Mouse (Mus musculus) liver, embryonic 16.5 days (tissue): ENCODE measurements around the gene Nup210. TPM values are rescaled to one million over a fixed set of nuclear protein-coding genes. Genes with fewer than 3 reads are reported as not detected.
"Not testable (repeated sequence)": the region's sequence is repeated elsewhere in the genome, so short reads cannot be mapped to it uniquely, and the experiment has no call there.

Experiments used
- ATAC-seq: fragments of 200-750 bp; cut with Nextera tagmentation; 2 replicates; pipeline ENCODE4 v1.8.0; 2017; ENCODE audit warnings: low read depth, mild to moderate bottlenecking, moderate number of reproducible peaks, moderate library complexity
- H3K27ac ChIP-seq: fragments of 300-500 bp; sonication (generic); 2 replicates; pipeline ENCODE4 v1.5.1; 2014; ENCODE audit warnings: mild to moderate bottlenecking, low read length
- H3K27me3 ChIP-seq: fragments of 300-500 bp; sonication (generic); 2 replicates; pipeline ENCODE4 v1.6.1; 2014; ENCODE audit warnings: low read depth, low read length, mixed read lengths; ENCODE audit not compliant: control insufficient read depth, insufficient read depth
- H3K36me3 ChIP-seq: fragments of 300-500 bp; sonication (generic); 2 replicates; pipeline ENCODE4 v1.6.1; 2014; ENCODE audit warnings: mild to moderate bottlenecking; ENCODE audit not compliant: control insufficient read depth, insufficient read depth
- H3K4me1 ChIP-seq: fragments of 300-500 bp; sonication (generic); 2 replicates; pipeline ENCODE4 v1.6.1; 2014; ENCODE audit warnings: low read depth, low read length, mixed read lengths; ENCODE audit not compliant: control insufficient read depth
- H3K4me2 ChIP-seq: fragments of 300-500 bp; sonication (generic); 2 replicates; pipeline ENCODE4 v1.6.1; 2014; ENCODE audit warnings: low read depth, low read length, mixed read lengths
- H3K4me3 ChIP-seq: fragments of 300-500 bp; sonication (generic); 2 replicates; pipeline ENCODE4 v1.5.1; 2014; ENCODE audit warnings: low read depth, mild to moderate bottlenecking, low read length
- H3K9ac ChIP-seq: fragments of 300-500 bp; sonication (generic); 2 replicates; pipeline ENCODE4 v1.6.1; 2014; ENCODE audit warnings: low read depth, low read length
- H3K9me3 ChIP-seq: fragments of 300-500 bp; sonication (generic); replicated peaks from 2 replicates; pipeline ENCODE4 v1.6.1; 2016; ENCODE audit warnings: low read length; ENCODE audit not compliant: control insufficient read depth
- WGBS: fragments of 180-500 bp; shearing (Covaris S2); extraction: QIAGEN DNeasy Blood & Tissue Kit; methylation state at CpG from one replicate; pipeline ENCODE4 v1.1.7; 2014; ENCODE audit not compliant: insufficient replicate concordance; 5-methylcytosine and 5-hydroxymethylcytosine counted together
- polyA plus RNA-seq: library from polyadenylated mRNA; unstranded; fragments of >200 nt; fragmentation: Nextera tagmentation; extraction: Ambion mirVana; gene quantifications from 2 replicates; pipeline ENCODE4 v1.2.1, GENCODE M21; 2015

Gene Nup210
- polyA plus RNA-seq, 1 experiment from 2014 or later: 33.2 TPM

- no peaks in the 10 kb centered on the region for H3K9me3 ChIP-seq
- peak overlapping the region; percentile 53 for H3K27ac ChIP-seq
- WGBS: 57% methylated on average over 3 of the region's 3 CpGs
- no peak overlapping the region; the same call in 1 of the 2 replicates for H3K4me2 ChIP-seq
- 0 out of 2 replicates have a peak, but pooled peaks cover 3% of the 10 kb centered on the region for H3K36me3 ChIP-seq
- H3K27me3 ChIP-seq: no peaks in the 10 kb centered on the region
- peak; percentile 41; the same call in 1 of the 2 replicates for ATAC-seq
- H3K4me1 ChIP-seq: peaks cover 44% of the 10 kb centered on the region
- H3K4me3 ChIP-seq: no peak overlapping the region
- H3K9ac ChIP-seq: peak overlapping the region; percentile 13; the same call in 1 of the 2 replicates
Observed at GRCm38 (mm10) chr6:91104765-91105399, 11.7 kb downstream of the Nup210 start.

- Histone ChIP-seq H3K36me3 (peaks cover 13% of the 10 kb centered on the region), H3K4me1 (peaks cover 38% of the 10 kb centered on the region)
- not testable (repeated sequence) for H3K9ac ChIP-seq, H3K9me3 ChIP-seq, H3K27ac ChIP-seq, H3K27me3 ChIP-seq, H3K4me3 ChIP-seq, H3K4me2 ChIP-seq, ATAC-seq
- 79% methylated on average over 1 of the region's 1 CpGs for WGBS
Observed at GRCm38 (mm10) chr6:91103421-91103820, 13.2 kb downstream of the Nup210 start.

GRCm38 (mm10) chr6:91100621-91101020 is 16.0 kb downstream of the Nup210 start:
- no peak overlapping the region for H3K27ac ChIP-seq
- no peaks in the 10 kb centered on the region for H3K9me3 ChIP-seq
- no peak overlapping the region for H3K4me3 ChIP-seq
- peaks cover 32% of the 10 kb centered on the region for H3K36me3 ChIP-seq
- no peak overlapping the region for H3K4me2 ChIP-seq
- peak; percentile 20; the same call in 1 of the 2 replicates for ATAC-seq
- peaks cover 26% of the 10 kb centered on the region for H3K4me1 ChIP-seq
- 72% methylated on average over 5 of the region's 5 CpGs for WGBS
- H3K9ac ChIP-seq: no peak overlapping the region
- no peaks in the 10 kb centered on the region for H3K27me3 ChIP-seq

GRCm38 (mm10) chr6:91097879-91098278 is 18.8 kb downstream of the Nup210 start:
- Histone ChIP-seq H3K9me3 (no peaks in the 10 kb centered on the region), H3K9ac (no peak overlapping the region), H3K36me3 (peaks cover 51% of the 10 kb centered on the region), H3K4me2 (no peak overlapping the region), H3K4me1 (peaks cover 5% of the 10 kb centered on the region), H3K4me3 (no peak overlapping the region), H3K27ac (no peak overlapping the region), H3K27me3 (no peaks in the 10 kb centered on the region)
- 79% methylated on average over 3 of the region's 3 CpGs for WGBS
- ATAC-seq: no peak

GRCm38 (mm10) chr6:91095072-91095601 is 21.5 kb downstream of the Nup210 start:
- Histone ChIP-seq H3K27ac (no peak overlapping the region), H3K27me3 (no peaks in the 10 kb centered on the region), H3K9ac (no peak overlapping the region), H3K4me3 (no peak overlapping the region), H3K36me3 (peaks cover 65% of the 10 kb centered on the region), H3K4me1 (no peaks in the 10 kb centered on the region), H3K9me3 (no peaks in the 10 kb centered on the region), H3K4me2 (no peak overlapping the region)
- ATAC-seq: no peak
- WGBS: 82% methylated on average over 2 of the region's 2 CpGs

GRCm38 (mm10) chr6:91092216-91092899 is 24.3 kb downstream of the Nup210 start:
- Histone ChIP-seq H3K27me3 (no peaks in the 10 kb centered on the region), H3K9me3 (no peaks in the 10 kb centered on the region), H3K27ac (no peak overlapping the region), H3K4me3 (no peak overlapping the region), H3K4me1 (no peaks in the 10 kb centered on the region), H3K9ac (no peak overlapping the region), H3K36me3 (peaks cover 70% of the 10 kb centered on the region), H3K4me2 (no peak overlapping the region)
- no peak for ATAC-seq
- WGBS: 79% methylated on average over 10 of the region's 10 CpGs

- Histone ChIP-seq H3K36me3 (peaks cover 49% of the 10 kb centered on the region), H3K4me3 (no peak overlapping the region), H3K27ac (no peak overlapping the region), H3K9me3 (no peaks in the 10 kb centered on the region), H3K27me3 (no peaks in the 10 kb centered on the region), H3K9ac (no peak overlapping the region), H3K4me1 (no peaks in the 10 kb centered on the region), H3K4me2 (no peak overlapping the region)
- WGBS: 59% methylated on average over 5 of the region's 5 CpGs
- peak; percentile 68 for ATAC-seq
Observed at GRCm38 (mm10) chr6:91085114-91085892, 31.3 kb downstream of the Nup210 start.

GRCm38 (mm10) chr6:91080033-91080432 is 36.6 kb downstream of the Nup210 start:
- Histone ChIP-seq H3K4me3 (no peak overlapping the region), H3K4me2 (no peak overlapping the region), H3K9me3 (no peaks in the 10 kb centered on the region), H3K4me1 (no peaks in the 10 kb centered on the region), H3K36me3 (peaks cover 39% of the 10 kb centered on the region), H3K27me3 (no peaks in the 10 kb centered on the region), H3K27ac (no peak overlapping the region), H3K9ac (no peak overlapping the region)
- no peak for ATAC-seq
- 48% methylated on average over 1 of the region's 1 CpGs for WGBS
